Mouse (Mus musculus): ENCODE results near the gene Cmip. TPM values are rescaled to one million over a fixed set of nuclear protein-coding genes. Genes with fewer than 3 reads are reported as not detected.
"Not testable (repeated sequence)": the region's sequence is repeated elsewhere in the genome, so short reads cannot be mapped to it uniquely, and the experiment has no call there.

The Cmip gene
- total RNA-seq, 2 experiments from 2014 or later: 49.3 to 50.3 TPM

DNA sequence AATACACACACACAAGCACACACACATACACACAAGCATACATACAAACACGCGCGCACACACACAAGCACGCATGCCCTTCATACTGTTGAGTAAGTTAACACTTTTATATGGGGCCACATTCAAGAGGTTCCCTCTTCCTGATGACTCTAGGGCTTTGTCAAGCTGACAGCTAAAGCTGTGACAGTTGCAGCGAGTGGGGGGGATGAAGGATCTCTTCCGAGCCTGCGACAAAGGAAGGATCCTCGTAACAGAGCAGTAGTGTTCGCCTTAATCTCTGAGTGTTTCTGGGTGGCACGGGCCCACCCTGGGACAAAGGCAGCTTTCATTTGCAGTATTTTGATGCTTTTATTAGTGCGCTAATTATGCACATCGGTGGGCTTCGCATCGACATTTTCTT lies 145.0 kb downstream of the Cmip start:
- ATAC-seq (replicated peaks; ENCODE audit: low FRiP score, poor library complexity, severe bottlenecking): no peak

DNA sequence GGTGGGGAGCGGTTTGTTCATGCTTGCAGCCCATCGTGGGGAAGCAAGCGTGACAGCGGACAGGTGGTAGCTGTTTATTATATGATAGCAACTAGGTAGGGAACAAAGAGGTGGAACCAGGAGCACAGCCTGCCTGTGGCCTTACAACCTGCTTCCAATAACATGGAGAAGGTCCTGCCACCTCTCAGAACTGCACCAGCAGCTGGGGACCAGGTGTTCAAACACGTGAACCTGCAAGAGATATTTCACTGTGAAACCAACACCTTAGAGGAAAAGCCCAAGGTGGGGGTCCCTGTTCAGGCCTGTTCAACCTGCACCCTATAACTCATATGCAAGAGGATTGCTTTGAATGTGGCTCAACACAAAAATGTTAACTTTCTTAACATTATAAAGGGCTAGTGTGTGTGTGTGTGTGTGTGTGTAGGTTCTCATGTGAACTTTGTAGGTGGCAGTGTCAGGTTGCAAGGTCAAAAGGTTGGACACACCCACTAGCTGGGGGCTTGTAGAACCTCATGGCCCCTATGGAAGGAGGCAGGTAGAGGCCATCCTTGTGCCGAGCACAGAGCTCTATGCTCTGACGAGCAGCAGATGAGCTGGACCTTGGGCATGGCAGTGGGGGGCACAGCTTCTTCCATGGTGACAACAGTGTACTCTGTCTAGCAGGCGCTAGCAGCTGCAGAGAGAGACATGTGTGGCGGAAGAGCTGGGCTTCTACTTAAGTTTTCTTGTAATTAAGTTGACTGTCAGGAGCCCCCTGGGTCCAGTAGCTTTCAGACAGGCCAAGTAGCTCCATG lies 146.2 kb downstream of the Cmip start:
- no peak for ATAC-seq (replicated peaks; ENCODE audit: low FRiP score, poor library complexity, severe bottlenecking)

DNA sequence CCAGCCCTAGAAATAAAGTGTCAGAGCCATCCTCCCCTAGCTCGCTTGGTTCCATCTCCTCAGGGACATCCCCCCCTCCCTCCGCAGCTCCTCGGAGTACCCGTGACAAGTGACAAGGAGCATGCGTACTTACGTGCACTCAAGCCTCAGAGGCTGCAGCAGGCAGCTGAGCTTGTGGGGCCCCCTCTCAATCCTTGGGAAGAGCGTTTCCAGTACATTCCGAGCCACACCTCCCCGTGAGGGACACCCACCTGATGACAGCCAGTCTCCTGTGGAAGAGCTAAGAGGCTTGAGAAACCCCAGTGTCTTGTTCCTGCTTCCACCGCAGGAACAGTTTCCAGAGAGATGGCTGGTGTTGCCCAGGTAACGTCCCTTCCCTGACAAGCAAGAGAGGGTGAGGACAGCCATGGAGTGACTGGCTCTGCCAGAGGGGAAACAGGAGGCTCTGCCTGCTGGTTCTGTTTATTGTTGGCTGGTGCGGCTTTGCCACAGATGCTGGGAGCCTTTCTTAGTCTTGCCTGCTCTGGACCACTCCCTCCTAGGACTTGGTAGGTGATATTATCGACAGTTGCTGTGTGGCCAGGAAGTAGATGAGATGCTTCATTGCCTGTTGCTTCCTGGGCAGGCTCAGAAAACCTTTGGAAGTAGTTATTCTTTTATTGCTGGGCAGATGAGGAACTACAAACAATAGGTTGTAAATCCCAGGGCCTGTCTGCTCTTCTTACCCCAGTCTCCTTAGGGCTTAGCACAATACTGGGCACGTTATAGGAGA lies 147.0 kb downstream of the Cmip start:
- no peak for ATAC-seq (replicated peaks; ENCODE audit: low FRiP score, poor library complexity, severe bottlenecking)

DNA sequence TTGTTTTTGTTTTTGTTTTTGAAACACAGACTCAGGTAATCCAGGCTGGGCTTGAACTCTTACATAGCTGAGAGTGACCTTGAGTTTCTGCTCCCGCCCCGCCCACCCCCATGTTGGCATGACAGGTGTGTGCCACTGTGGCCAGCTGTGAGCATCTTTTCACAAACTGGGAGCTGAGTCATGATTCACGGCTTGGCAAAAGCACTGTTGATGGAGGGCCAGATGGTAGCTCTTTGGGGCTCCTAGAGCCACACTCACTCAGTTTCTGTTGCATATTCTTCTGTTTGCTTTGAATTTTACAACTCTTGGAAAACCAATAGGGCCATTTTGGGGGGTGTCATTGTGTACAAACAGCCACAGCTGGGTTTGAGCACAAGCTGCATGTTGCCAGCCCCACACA lies 149.2 kb downstream of the Cmip start:
- ATAC-seq (replicated peaks; ENCODE audit: low FRiP score, poor library complexity, severe bottlenecking): no peak

DNA sequence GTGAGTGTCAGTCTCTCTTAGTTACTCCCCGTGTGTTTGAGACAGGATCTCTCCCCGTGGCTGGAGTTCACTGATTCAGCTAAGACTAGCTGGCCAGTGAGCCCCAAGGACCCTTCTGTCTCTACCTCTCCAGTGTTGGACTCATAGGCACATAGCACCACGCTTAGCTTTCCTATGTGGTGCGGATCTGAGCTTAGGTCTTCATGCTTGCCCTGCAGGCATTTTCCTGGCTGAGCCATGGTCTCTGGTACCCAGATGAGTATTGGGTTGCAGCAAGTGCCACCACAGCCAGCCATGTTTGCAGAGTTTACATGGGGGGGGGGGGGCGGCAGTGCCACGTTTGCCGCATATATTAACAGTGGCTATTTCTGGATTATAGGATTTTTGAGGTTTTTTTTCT lies 151.8 kb downstream of the Cmip start:
- ATAC-seq (replicated peaks; ENCODE audit: low FRiP score, poor library complexity, severe bottlenecking): no peak

DNA sequence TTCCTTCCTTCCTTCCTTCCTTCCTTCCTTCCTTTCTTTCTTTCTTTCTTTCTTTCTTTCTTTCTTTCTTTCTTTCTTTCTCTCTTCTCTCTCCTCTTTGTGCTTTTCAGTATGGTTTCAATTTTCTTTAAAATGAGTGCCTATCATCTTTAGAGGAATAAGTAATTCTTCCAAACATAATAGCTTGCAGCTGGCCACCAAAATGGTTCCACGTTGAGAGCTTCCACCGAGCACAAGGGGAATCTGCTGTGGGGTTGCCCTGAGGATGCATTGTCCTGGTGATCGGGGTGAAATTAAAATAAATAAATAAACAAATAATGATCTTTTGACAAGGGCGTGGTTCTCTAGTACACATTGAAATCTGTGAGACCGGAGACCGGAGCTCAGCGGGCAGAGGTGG lies 152.2 kb downstream of the Cmip start:
- ATAC-seq (replicated peaks; ENCODE audit: low FRiP score, poor library complexity, severe bottlenecking): no peak

DNA sequence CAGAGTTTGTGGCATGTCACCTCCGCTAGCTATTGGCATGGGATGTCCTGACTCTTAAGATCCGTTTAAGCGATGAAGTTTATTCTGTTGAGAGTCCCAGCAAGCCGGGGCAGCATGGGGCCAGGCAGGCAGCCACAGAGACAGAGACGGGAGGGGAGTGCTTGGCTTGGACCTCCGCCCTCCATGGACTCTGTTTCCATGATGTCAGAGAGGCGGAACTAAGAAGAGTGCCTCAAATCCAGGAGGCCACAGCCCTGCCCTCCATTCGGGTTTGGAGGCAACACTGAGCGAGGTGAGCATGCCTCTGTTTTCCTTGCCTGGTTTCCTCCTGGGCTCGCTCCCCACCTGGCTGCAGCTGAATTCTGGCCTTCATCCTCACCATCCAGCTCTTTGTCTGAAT lies 153.5 kb downstream of the Cmip start:
- ATAC-seq (replicated peaks; ENCODE audit: low FRiP score, poor library complexity, severe bottlenecking): no peak

DNA sequence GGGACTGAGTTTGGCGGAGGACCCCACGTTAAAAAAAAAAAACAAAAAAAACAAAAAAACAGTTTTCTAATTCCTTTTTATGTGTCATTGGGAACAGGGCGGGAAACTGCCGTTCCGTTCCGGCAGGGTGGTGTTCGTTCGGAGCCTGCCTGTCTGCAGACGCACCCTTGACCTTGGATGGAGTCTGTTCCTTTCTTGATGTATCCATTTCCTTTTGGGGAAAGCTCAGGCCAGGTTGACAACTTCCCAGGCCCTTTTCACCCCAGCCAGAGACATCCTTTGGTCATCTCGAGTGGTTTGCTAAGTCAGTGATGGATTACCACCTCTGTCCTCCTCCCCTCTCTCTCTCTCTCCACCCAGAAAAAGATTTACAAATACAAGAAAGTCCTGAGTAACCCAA lies 154.0 kb downstream of the Cmip start:
- ATAC-seq (replicated peaks; ENCODE audit: low FRiP score, poor library complexity, severe bottlenecking): no peak

DNA sequence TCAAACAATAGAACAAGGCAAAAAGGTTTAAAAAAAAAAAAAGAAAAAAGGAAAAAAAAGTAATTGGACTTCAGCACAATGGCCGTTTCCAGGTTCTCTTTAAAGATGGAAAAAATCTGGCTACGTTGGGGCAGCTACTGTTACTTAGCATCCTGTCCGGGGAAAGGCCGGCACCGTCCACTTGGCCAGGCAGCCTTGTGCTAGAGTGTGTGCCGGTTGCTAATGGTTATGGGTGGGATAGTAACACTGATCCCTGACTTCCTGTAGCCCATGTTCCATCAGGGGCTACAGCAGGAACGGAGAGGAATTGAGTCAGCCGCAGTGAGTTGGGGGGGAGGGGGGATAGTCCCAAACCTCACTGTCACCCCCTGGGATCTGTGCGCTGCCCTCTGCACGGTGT lies 155.4 kb downstream of the Cmip start:
- ATAC-seq (replicated peaks; ENCODE audit: low FRiP score, poor library complexity, severe bottlenecking): no peak

DNA sequence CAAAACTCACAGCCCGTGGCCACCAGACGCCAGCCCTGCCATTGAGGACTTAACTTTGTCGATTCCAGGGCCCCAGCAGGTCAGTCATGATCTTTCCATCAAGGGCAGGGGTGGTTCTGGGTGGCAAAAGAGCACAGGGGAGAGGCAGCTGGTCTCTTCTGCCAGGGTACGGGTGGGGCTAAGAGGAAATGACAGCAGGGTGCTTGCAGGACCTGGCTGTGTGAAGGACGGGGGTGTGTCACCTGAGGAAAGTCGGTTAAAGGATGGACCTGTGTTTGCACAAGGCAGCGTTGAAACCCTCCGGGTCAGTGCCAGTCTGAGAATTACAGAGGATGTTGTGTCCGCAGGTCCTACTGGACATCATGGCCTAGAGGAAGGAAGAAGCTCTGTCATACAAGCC lies 161.0 kb downstream of the Cmip start:
- ATAC-seq (replicated peaks; ENCODE audit: low FRiP score, poor library complexity, severe bottlenecking): no peak

DNA sequence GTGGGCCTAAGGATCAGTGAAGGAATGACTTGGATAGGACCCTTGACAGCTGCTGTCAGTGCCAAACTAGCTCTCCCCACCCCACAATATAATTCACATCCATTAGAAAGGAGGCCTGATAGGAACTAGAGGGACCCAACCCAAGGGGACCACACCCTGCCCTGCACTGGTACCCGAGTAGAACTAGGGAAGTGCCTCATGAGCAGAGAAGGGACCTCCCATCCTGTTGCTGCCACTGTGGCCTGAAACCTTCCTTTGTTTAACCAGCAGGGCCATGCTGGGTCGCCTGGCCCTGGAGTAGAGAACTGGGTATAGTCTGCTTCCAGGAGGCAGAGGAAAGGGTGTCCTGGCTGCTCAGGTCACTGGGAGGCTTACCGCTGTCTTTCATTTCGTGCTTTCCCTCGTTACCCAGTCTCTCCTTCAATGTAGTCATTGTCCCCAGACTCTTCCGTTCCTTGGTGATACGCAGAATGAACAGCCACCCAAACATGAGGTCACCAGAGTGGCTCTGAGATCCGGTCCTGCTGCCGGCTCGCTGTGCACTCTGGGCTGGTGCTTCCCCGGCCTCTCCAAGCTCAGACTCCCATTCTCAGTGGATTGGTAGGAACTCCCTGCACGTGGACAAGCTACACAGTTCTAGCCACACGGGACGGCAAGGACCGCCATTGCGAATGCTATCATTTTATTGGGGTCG lies 164.1 kb downstream of the Cmip start:
- ATAC-seq (replicated peaks; ENCODE audit: low FRiP score, poor library complexity, severe bottlenecking): no peak

DNA sequence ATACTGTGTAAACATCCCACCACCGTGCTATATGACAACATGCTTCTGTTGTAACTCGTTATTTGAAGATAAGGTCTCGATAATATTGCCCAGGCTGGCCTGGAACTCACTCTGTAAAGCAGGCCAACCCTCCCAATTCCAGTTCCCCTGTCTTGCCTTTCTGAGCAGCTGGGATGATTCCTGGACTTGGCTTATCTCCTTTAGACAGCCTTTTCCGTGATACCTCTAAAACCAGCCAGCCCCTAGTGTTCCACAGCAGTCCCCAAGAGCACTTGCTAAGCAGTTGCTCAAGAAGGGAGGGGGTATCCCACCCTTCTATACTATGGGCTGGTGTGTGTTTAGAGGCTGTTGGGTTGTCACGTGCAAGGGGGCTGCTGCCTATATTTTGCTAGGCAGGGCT lies 165.0 kb downstream of the Cmip start:
- no peak for ATAC-seq (replicated peaks; ENCODE audit: low FRiP score, poor library complexity, severe bottlenecking)

DNA sequence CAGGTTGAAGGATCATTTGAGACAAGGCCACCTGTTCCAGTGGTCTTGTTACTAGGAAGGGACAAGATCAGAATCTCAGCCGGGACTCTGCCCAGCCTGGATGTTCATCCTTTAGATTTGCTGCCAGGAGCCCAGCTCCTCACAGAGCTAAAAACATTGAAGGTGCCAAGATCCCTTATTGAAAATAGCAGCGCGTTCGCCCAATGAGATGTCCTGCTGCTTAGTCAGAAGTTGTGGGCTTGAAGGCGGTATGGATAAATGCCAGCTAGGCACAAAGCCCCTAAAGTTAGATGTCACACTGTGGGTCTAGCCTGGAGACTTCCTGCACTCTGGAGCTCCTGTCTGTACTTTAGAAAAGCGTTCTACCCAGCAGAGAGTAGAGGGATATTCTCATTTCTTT lies 165.5 kb downstream of the Cmip start:
- ATAC-seq (replicated peaks; ENCODE audit: low FRiP score, poor library complexity, severe bottlenecking): no peak

DNA sequence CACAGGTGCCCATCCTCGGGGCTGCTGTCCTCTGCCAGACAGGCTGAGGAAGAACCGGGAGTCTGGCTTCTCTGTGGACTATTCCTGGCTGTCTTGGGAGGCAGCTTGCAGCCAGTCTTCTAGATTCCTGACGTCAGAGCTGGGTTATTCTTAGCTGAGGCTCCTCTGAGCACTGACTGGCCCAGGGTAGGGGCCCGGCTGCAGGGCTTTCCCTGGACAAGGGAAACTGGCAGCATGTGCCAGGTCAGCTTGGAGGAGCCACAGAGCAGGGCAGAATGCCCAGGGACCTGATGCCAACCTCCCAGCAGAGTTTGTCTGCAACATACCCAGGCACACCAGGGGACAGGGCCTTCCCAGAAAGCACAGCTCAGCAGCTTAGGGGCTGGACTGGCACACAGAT lies 166.2 kb downstream of the Cmip start:
- ATAC-seq (replicated peaks; ENCODE audit: low FRiP score, poor library complexity, severe bottlenecking): no peak

DNA sequence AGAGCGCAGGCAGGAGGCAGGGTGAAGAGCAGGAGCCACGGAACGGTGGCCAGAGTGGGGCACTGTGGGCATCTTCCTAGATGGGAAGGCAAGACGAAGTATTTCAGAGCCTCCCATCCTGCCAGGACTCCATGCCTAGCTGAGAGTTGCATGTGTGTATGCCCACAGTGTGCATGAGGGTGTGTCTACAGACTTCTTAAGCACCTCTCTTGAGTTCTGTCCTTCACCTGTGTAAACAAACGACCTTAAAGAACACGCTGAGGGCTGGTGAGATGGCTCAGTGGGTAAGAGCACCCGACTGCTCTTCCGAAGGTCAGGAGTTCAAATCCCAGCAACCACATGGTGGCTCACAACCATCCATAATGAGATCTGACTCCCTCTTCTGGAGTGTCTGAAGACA lies 171.0 kb downstream of the Cmip start:
- not testable (repeated sequence) for ATAC-seq (replicated peaks; ENCODE audit: low FRiP score, poor library complexity, severe bottlenecking)

DNA sequence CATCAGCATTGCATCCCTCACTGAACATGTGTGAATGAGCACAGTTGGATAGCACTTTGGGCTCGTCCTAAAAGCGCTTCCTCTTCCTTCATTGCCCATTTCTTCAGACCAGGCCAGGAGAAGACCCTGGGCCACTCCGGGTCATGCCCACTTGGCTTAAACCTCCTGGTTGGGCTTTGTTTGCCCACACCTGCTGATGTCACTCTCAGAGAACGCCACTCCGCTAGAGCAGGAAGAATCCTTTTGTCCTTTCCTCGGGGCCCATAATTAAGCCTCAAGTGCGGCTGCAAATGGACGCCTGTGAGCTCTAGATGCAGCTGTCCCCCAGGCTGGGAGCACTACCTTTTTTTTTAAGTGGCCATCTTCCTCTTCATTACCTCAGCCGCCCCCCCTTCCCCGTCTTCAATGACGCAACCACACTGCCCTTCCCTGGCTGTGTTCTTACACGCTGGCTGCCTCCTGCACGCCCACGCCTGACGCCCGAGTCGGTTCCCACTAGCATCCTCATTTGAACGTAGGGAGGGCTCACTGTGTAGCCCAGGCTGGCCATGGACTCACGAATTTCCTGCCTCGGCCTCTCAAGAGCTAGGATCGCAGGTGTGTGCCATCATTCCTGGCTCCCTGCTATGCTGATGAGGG lies 171.8 kb downstream of the Cmip start:
- ATAC-seq (replicated peaks; ENCODE audit: low FRiP score, poor library complexity, severe bottlenecking): no peak

DNA sequence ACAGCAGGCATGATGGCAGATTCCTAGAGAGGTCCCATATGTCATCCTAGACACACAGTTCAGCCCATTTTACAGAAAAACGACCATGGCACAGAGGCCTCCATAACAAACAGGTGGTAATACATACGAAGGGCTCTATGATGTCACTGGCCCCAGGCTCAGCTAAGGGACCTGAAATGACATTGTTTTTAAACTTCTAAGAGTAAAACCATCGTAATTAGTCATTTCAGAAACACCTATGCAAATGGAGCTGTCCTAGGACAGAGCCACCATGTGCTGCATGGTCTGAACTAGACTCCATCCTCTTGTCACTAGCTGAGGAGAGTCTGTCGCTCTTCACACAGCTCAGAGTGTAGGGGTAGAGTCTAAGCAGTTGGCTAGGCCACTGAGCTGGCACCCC lies 173.8 kb downstream of the Cmip start:
- no peak for ATAC-seq (replicated peaks; ENCODE audit: low FRiP score, poor library complexity, severe bottlenecking)

DNA sequence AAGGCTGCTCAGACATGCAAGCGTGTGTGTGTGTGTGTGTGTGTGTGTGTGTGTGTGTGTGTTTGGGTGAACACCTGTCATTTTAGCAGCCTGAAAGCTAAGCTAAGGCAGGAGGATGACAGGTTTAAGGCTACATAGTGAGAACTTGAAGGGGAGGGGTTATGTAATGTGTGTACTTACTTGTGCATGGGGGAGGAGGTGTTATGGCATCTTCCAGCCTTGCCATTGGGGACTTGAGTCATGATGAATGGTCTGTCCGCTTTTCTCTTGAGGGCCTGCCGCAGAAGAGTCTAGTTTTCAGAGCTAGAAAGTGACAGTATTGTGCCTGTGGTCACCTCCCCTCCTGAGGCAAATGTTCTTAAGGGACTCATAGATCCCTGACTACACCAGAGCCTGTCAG lies 174.7 kb downstream of the Cmip start:
- ATAC-seq (replicated peaks; ENCODE audit: low FRiP score, poor library complexity, severe bottlenecking): no peak

DNA sequence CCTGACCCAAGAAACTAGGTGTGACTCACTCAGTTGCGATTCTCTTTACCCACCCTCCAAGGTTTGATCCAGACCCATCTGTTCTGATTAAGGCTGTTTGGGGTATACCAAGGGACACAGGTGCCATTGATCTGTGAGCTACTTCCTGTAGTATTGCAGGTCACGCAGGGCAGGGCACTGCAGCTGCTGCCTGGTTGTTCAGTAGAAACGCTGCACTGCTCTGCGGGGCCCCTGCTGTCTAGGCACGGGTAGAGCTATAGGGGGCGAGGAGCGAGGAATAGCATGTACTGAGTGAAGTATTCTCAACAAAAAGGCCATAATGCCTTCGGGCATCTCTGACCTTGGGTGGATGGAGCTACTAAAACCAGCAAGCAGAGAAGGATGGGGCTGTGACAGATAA lies 175.2 kb downstream of the Cmip start:
- ATAC-seq (replicated peaks; ENCODE audit: low FRiP score, poor library complexity, severe bottlenecking): no peak

DNA sequence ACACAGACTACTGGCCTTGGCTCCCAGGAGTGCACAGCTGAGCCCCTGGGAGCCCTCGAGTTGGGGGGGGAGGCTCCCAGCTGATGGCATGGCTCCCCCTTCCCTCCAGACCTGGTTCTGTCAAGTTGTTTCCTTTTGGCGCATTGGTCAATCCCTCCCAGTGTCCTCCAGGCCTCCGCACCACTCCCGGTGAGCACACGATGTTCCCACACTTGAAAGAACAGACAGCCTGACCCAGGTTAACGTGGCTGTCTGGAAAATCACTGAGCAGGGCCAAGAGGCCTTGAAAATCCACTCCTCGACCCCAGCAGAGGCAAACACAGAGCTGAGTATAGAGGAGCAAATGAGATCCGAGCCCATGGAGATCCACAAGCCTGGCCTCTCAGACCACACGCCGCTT lies 177.1 kb downstream of the Cmip start:
- ATAC-seq (replicated peaks; ENCODE audit: low FRiP score, poor library complexity, severe bottlenecking): no peak

Data from erythroid progenitor cell, adult 5-6 weeks (primary cell).